Mouse (Mus musculus) myocyte (in vitro differentiated cells): Measurements from ENCODE around the gene Ccdc91.

ENCODE experiments used
- CEBPB ChIP-seq: IDR thresholded peaks from 2 replicates; pipeline ENCODE4 v1.6.1; 2011; ENCODE audit warnings: mild to moderate bottlenecking, moderate library complexity; ENCODE audit not compliant: poor library complexity, insufficient read depth, severe bottlenecking
- E2F4 ChIP-seq: IDR thresholded peaks from one replicate; pipeline ENCODE4 v1.6.1; 2011; ENCODE audit warnings: mild to moderate bottlenecking, control low read depth, moderate library complexity; ENCODE audit not compliant: insufficient read depth
- MAX ChIP-seq: IDR thresholded peaks from one replicate; pipeline ENCODE4 v1.6.1; 2011; ENCODE audit warnings: low read depth, mild to moderate bottlenecking, control low read depth
- MYOG ChIP-seq, 3 experiments: IDR thresholded peaks; one replicate each; pipeline ENCODE4 v1.6.1; 2011; ENCODE audit warnings: control low read depth in 2 of 3, low read depth in 2 of 3, mild to moderate bottlenecking in 2 of 3; ENCODE audit not compliant: insufficient read length in 2 of 3, control insufficient read depth in 1 of 3, insufficient read depth in 1 of 3
- POLR2A ChIP-seq: IDR thresholded peaks from one replicate; pipeline ENCODE4 v1.6.1; 2011; ENCODE audit warnings: low read depth, mild to moderate bottlenecking, control low read depth, moderate library complexity; ENCODE audit not compliant: insufficient read length
- POLR2AphosphoS2 ChIP-seq: IDR thresholded peaks from one replicate; pipeline ENCODE4 v1.6.1; 2011; ENCODE audit warnings: low read depth, control low read depth; ENCODE audit not compliant: insufficient read length
- REST ChIP-seq: IDR thresholded peaks from one replicate; pipeline ENCODE4 v1.6.1; 2011; ENCODE audit warnings: mild to moderate bottlenecking, control low read depth, moderate library complexity; ENCODE audit not compliant: insufficient read depth, insufficient read length
- SRF ChIP-seq: IDR thresholded peaks from one replicate; pipeline ENCODE4 v1.6.1; 2011; ENCODE audit warnings: low read depth; ENCODE audit not compliant: control insufficient read depth, insufficient read length
- TCF12 ChIP-seq: IDR thresholded peaks from one replicate; pipeline ENCODE4 v1.6.1; 2011; ENCODE audit warnings: mild to moderate bottlenecking, control low read depth; ENCODE audit not compliant: poor library complexity, insufficient read depth, severe bottlenecking
- USF1 ChIP-seq: IDR thresholded peaks from one replicate; pipeline ENCODE4 v1.6.1; 2011; ENCODE audit warnings: low read depth, mild to moderate bottlenecking, control low read depth, moderate library complexity

DNA sequence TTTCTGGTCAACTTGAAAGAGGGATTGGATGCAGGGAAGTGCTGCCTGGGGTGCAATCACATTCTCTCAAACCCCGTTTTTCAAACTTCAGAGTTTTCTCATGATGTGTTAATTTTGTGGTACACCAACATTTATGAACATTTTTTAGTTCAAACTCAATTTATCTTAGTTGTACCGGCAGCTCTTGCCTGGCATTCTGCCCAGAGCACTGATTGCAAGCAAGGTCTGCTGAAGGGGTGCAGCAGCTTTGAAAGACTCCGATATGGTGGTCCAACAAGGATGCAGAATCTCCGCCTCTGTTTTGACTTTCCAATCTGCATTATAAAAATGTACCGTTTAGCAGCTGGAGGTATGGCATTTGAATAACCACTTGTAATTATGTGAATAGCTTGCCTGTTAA lies 5.6 kb upstream of the Ccdc91 start:
- no peak for TF ChIP-seq POLR2AphosphoS2
- TF ChIP-seq CEBPB = no peak
- no peak for TF ChIP-seq MYOG (IDR thresholded peaks at IDR 0.05; ENCODE audit: control insufficient read depth in 1 of 3, insufficient read depth in 1 of 3, insufficient read length in 2 of 3, low read depth in 2 of 3)
- TF ChIP-seq USF1 = no peak
- no peak for TF ChIP-seq POLR2A
- TF ChIP-seq TCF12 = no peak
- no peak for TF ChIP-seq MAX
- TF ChIP-seq E2F4 = no peak
- TF ChIP-seq SRF = no peak
- TF ChIP-seq REST = no peak
